Mouse (Mus musculus): ENCODE measurements at regions not wholly inside any gene's neighbourhood (a gene's known extent, or its start where the extent isn't known, plus 50 kb on each side); places are given as distances from the start of the nearest gene placed in this dataset.

DNA sequence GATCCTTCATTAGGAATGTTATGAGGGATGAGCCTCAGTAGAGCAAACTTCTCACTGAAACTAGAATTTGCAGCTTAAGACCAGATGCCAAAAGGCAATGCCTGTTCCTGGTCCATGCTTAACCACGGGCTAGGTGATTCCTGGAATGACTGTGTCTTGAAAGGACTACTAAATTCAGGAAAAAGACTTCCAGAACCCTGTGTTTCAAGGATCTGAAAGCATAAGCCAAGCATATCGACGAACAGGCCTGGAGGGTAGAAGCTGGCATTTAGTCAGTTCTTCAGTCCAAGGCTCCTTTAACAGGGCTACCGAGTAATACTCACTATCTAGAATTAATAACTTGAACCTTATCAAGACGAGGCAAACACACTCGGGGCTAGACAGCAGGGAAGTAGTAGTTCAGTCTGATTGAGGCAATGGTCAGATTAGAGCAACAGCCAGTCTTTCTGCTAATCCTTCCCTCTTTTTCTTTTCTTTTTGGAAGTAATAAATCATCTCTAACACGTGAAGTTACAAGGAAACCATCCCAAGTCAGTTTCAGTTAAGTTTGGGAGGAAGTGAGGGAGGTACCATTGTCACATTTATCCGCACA is 134.9 kb upstream of the Bmp2 start:
- Histone ChIP-seq H3K79me2 (ENCODE audit: control insufficient read depth, insufficient read depth) (no peaks in the 10 kb centered on the region), H3K36me3 (ENCODE audit: control insufficient read depth, insufficient read depth) (no peaks in the 10 kb centered on the region), H3ac (ENCODE audit: control insufficient read depth, insufficient read length, low read depth) (no peak overlapping the region), H3K79me3 (ENCODE audit: low read depth) (no peaks in the 10 kb centered on the region), H3K27me3 (ENCODE audit: control insufficient read depth, insufficient read depth, insufficient read length) (no peaks in the 10 kb centered on the region), H3K4me3 (ENCODE audit: insufficient read depth, poor library complexity, severe bottlenecking) (no peak overlapping the region)
- TF ChIP-seq MYOD1 (IDR thresholded peaks at IDR 0.05; ENCODE audit: control insufficient read depth, insufficient read length, low read depth) (no peak), USF1 (IDR thresholded peaks at IDR 0.05; ENCODE audit: low read depth) (no peak), CTCF (IDR thresholded peaks at IDR 0.05; ENCODE audit: control insufficient read depth, insufficient read depth, insufficient read length) (no peak), MAX (IDR thresholded peaks at IDR 0.05) (no peak), FOSL1 (IDR thresholded peaks at IDR 0.05; ENCODE audit: insufficient read depth, low read length, poor library complexity, severe bottlenecking) (no peak), MYOG (IDR thresholded peaks at IDR 0.05; ENCODE audit: control insufficient read depth, extremely low read depth, insufficient read length) (no peak), CEBPB (IDR thresholded peaks at IDR 0.05; ENCODE audit: low read depth) (no peak)

DNA sequence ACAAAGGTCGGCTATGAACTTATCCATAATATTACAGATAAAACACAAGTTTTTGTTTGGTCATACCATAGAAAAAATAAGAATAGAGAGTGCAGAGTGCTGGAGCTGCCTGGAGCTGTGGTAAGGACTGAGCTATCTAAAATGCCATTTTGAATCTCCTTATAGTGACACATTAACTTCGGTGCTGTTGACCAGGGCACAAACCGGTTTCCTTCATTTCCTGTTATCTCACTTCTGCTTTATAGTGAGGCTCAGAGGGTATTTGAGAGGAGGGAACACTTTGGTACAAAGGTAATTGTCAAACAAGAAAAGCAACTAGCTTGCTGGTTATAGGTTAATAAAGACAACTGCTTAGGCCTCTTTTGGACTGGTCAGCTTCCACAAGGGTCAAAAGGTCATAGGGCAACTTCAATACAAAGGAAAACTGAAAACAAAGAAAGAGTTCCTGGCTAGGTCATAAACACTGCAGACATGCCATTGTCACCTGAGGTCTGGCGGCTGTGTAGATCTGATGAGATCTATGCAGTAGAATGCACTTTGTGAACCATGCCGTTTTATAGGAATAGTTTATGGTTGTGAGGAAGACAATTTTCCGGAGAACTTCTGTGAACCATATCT is 132.2 kb upstream of the Bmp2 start:
- Histone ChIP-seq H3K4me3 (ENCODE audit: insufficient read depth, poor library complexity, severe bottlenecking) (no peak overlapping the region), H3K79me3 (ENCODE audit: low read depth) (no peaks in the 10 kb centered on the region), H3ac (ENCODE audit: control insufficient read depth, insufficient read length, low read depth) (no peak overlapping the region), H3K27me3 (ENCODE audit: control insufficient read depth, insufficient read depth, insufficient read length) (no peaks in the 10 kb centered on the region), H3K36me3 (ENCODE audit: control insufficient read depth, insufficient read depth) (no peaks in the 10 kb centered on the region), H3K79me2 (ENCODE audit: control insufficient read depth, insufficient read depth) (no peaks in the 10 kb centered on the region)
- TF ChIP-seq CTCF (IDR thresholded peaks at IDR 0.05; ENCODE audit: control insufficient read depth, insufficient read depth, insufficient read length): no peak
- TF ChIP-seq MYOG (IDR thresholded peaks at IDR 0.05; ENCODE audit: control insufficient read depth, extremely low read depth, insufficient read length): no peak
- TF ChIP-seq MYOD1 (IDR thresholded peaks at IDR 0.05; ENCODE audit: control insufficient read depth, insufficient read length, low read depth): no peak
- no peak for TF ChIP-seq MAX (IDR thresholded peaks at IDR 0.05)
- no peak for TF ChIP-seq CEBPB (IDR thresholded peaks at IDR 0.05; ENCODE audit: low read depth)
- no peak for TF ChIP-seq FOSL1 (IDR thresholded peaks at IDR 0.05; ENCODE audit: insufficient read depth, low read length, poor library complexity, severe bottlenecking)
- TF ChIP-seq USF1 (IDR thresholded peaks at IDR 0.05; ENCODE audit: low read depth): no peak

DNA sequence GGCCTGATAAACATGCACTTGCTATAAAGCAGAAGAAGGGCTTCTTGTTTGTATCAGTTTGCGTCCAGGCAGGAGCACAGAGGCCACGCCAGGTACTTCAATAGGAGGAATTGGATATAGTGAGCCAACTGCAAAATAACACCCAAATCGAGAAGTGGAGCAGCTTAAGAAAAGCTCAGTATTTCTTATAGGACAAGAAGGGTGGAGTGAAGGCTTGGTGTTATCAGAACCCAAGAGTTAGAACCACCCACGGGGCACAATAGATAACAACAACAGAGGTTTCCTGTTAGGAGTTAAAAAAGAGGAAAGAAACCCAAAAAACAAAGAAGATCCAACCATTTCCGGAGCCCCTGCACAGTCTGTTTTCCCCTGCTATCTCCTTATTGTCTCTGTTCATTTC is 126.4 kb upstream of the Bmp2 start:
- Histone ChIP-seq H3K4me3 (ENCODE audit: insufficient read depth, poor library complexity, severe bottlenecking) (no peak overlapping the region), H3K79me2 (ENCODE audit: control insufficient read depth, insufficient read depth) (no peaks in the 10 kb centered on the region), H3ac (ENCODE audit: control insufficient read depth, insufficient read length, low read depth) (no peak overlapping the region), H3K79me3 (ENCODE audit: low read depth) (no peaks in the 10 kb centered on the region), H3K27me3 (ENCODE audit: control insufficient read depth, insufficient read depth, insufficient read length) (no peaks in the 10 kb centered on the region), H3K36me3 (ENCODE audit: control insufficient read depth, insufficient read depth) (no peaks in the 10 kb centered on the region)
- TF ChIP-seq CTCF (IDR thresholded peaks at IDR 0.05; ENCODE audit: control insufficient read depth, insufficient read depth, insufficient read length) (no peak), FOSL1 (IDR thresholded peaks at IDR 0.05; ENCODE audit: insufficient read depth, low read length, poor library complexity, severe bottlenecking) (no peak), CEBPB (IDR thresholded peaks at IDR 0.05; ENCODE audit: low read depth) (no peak), MYOD1 (IDR thresholded peaks at IDR 0.05; ENCODE audit: control insufficient read depth, insufficient read length, low read depth) (no peak), MAX (IDR thresholded peaks at IDR 0.05) (no peak), USF1 (IDR thresholded peaks at IDR 0.05; ENCODE audit: low read depth) (no peak), MYOG (IDR thresholded peaks at IDR 0.05; ENCODE audit: control insufficient read depth, extremely low read depth, insufficient read length) (no peak)

DNA sequence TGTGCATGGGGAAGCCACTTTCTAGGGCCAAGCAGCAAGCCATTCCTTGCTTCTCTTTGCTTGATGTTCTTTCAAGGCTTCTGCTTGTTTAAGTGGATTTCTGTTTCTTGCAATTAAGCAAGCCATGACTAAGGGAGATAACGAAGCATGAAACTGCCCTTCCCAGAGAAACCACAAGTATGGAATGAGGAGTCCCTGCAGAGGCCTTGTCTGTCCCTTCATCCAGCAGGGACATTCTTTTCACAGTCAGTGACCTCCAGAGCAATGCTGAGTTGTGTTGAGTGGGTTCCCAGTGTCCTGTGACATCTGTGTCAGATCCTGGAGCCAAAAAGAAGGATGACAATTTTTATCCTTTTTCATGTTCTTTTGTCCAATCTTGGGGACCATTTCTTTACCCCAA is 124.9 kb upstream of the Bmp2 start:
- H3K79me3 ChIP-seq (ENCODE audit: low read depth): no peaks in the 10 kb centered on the region
- no peaks in the 10 kb centered on the region for H3K36me3 ChIP-seq (ENCODE audit: control insufficient read depth, insufficient read depth)
- no peaks in the 10 kb centered on the region for H3K79me2 ChIP-seq (ENCODE audit: control insufficient read depth, insufficient read depth)
- TF ChIP-seq USF1 (IDR thresholded peaks at IDR 0.05; ENCODE audit: low read depth): no peak
- no peak for TF ChIP-seq CTCF (IDR thresholded peaks at IDR 0.05; ENCODE audit: control insufficient read depth, insufficient read depth, insufficient read length)
- TF ChIP-seq MYOD1 (IDR thresholded peaks at IDR 0.05; ENCODE audit: control insufficient read depth, insufficient read length, low read depth): no peak
- no peak overlapping the region for H3ac ChIP-seq (ENCODE audit: control insufficient read depth, insufficient read length, low read depth)
- H3K27me3 ChIP-seq (ENCODE audit: control insufficient read depth, insufficient read depth, insufficient read length): no peaks in the 10 kb centered on the region
- no peak overlapping the region for H3K4me3 ChIP-seq (ENCODE audit: insufficient read depth, poor library complexity, severe bottlenecking)

DNA sequence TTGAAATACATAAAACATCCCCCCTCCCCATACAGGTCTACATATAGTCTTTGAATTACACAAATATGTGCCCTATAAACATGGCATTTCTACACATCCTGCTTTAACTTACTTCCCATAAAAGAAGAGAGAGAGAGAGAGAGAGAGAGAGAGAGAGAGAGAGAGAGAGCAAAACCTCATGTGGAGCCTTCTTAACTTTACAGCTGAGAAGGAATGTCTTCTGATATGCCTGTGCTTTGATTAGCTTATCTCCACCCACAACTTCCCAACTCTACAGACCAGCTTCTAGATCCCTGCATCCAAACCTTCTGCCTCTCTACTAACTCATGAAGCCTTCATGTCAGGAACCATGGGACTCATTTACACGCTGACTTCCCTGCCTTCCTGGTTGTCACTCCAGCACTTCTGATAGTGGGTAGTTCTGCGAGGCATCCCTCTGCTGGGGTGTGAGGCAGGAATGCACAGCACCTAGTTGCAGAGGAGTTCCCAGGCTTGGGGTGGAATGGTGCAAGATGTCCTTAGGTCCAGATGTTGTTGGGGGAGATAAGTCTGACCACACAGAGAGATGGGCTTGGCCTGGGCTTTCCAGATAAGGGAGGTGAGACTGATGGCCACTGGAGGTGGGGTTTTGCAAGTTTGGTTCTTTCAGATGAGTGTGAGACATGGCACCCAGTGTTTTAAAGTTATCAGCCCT is 122.4 kb upstream of the Bmp2 start:
- Histone ChIP-seq H3K79me3 (ENCODE audit: low read depth) (no peaks in the 10 kb centered on the region), H3K27me3 (ENCODE audit: control insufficient read depth, insufficient read depth, insufficient read length) (no peaks in the 10 kb centered on the region), H3ac (ENCODE audit: control insufficient read depth, insufficient read length, low read depth) (no peak overlapping the region), H3K79me2 (ENCODE audit: control insufficient read depth, insufficient read depth) (no peaks in the 10 kb centered on the region), H3K36me3 (ENCODE audit: control insufficient read depth, insufficient read depth) (no peaks in the 10 kb centered on the region), H3K4me3 (ENCODE audit: insufficient read depth, poor library complexity, severe bottlenecking) (no peak overlapping the region)
- no peak for TF ChIP-seq MYOG (IDR thresholded peaks at IDR 0.05; ENCODE audit: control insufficient read depth, extremely low read depth, insufficient read length)
- TF ChIP-seq MAX (IDR thresholded peaks at IDR 0.05): no peak
- no peak for TF ChIP-seq CTCF (IDR thresholded peaks at IDR 0.05; ENCODE audit: control insufficient read depth, insufficient read depth, insufficient read length)
- no peak for TF ChIP-seq USF1 (IDR thresholded peaks at IDR 0.05; ENCODE audit: low read depth)
- no peak for TF ChIP-seq CEBPB (IDR thresholded peaks at IDR 0.05; ENCODE audit: low read depth)
- no peak for TF ChIP-seq MYOD1 (IDR thresholded peaks at IDR 0.05; ENCODE audit: control insufficient read depth, insufficient read length, low read depth)
- no peak for TF ChIP-seq FOSL1 (IDR thresholded peaks at IDR 0.05; ENCODE audit: insufficient read depth, low read length, poor library complexity, severe bottlenecking)
